Mouse (Mus musculus) naive thymus-derived CD4-positive, alpha-beta T cell, adult 2 months (primary cell): Measurements from ENCODE around the gene Ppp4r3a.

Experiments used
- DNase-seq: peaks from one replicate; pipeline ENCODE4 v3.0.0-alpha.2; 2011; ENCODE audit warnings: low read depth

The Ppp4r3a gene

GRCm38 (mm10) chr12:100993146-100993545, 90.4 kb downstream of the Ppp4r3a start:
- DNase-seq = no peak

GRCm38 (mm10) chr12:100992505-100992904, 91.0 kb downstream of the Ppp4r3a start:
- DNase-seq = no peak

- no peak for DNase-seq
Measured at GRCm38 (mm10) chr12:100991119-100991518, 92.4 kb downstream of the Ppp4r3a start.

GRCm38 (mm10) chr12:100990291-100990690, 93.2 kb downstream of the Ppp4r3a start:
- DNase-seq = no peak

GRCm38 (mm10) chr12:100989780-100990288, 93.7 kb downstream of the Ppp4r3a start:
- DNase-seq = no peak
